8 mouse cellular contexts compared by ENCODE assay signal in genomic region chrX:100767181-100767884, GRCm38 (mm10). TPM values are rescaled to one million over a fixed set of nuclear protein-coding genes. Genes with fewer than 3 reads are reported as not detected.
A peak's percentile ranks its signal among the peaks of the same experiment; 100 is the strongest.
DNase-seq lines count a peak whose midpoint lies in the region; ATAC-seq and TF ChIP-seq lines count a peak whose summit lies in the region.

Gene Dlg3, plus strand, starts transcription at chrX:100767722.

- DNase-seq in ES-E14 (ENCODE audit: low read depth, low spot score) (peak; percentile 26), adipocyte (ENCODE audit: low spot score) (no peak)
- peak; percentile 22 for DNase-seq in adrenal gland, postnatal 10 days
- DNase-seq in embryonic facial prominence, embryonic 11.5 days (ENCODE audit: low spot score): peak; percentile 70
- peak; percentile 51 to 52 for DNase-seq in layer of hippocampus, postnatal 25 days (ENCODE audit: extremely low spot score in 1 of 2, low spot score in 1 of 2)
- peak; percentile 59 to 64 for DNase-seq in right cerebral cortex, postnatal 36 days (ENCODE audit: low spot score in 2 of 2)

- peak within 1 kb of the TSS; percentile 65 for H3K9ac ChIP-seq in ES-E14 (ENCODE audit: insufficient read depth, low read depth, low read length, poor library complexity, severe bottlenecking)
- H3K9ac ChIP-seq in embryonic facial prominence, embryonic 11.5 days (replicated peaks; ENCODE audit: low read length): 0 out of 2 replicates have a peak within 1 kb of the TSS, but pooled peaks have one; percentile 18
- H3K9ac ChIP-seq in heart, embryonic 16.5 days (ENCODE audit: low read length): peak within 1 kb of the TSS; percentile 29; the same call in 1 of the 2 replicates

- 10% methylated on average over 18 of the region's 26 CpGs for WGBS in embryonic facial prominence, embryonic 11.5 days
- 16% methylated on average over 26 of the region's 26 CpGs for WGBS in heart, embryonic 16.5 days

- no peak within 1 kb of the TSS for H3K27ac ChIP-seq in ES-E14 (ENCODE audit: insufficient read depth, low read depth, low read length, poor library complexity, severe bottlenecking)
- H3K27ac ChIP-seq in embryonic facial prominence, embryonic 11.5 days (replicated peaks; ENCODE audit: low read depth, low read length): no peak within 1 kb of the TSS
- H3K27ac ChIP-seq in heart, embryonic 16.5 days (ENCODE audit: low read length): no peak within 1 kb of the TSS

- ATAC-seq in embryonic facial prominence, embryonic 11.5 days (replicated peaks; ENCODE audit: insufficient number of reproducible peaks, low FRiP score, low TSS enrichment, low read depth): peak; percentile 79
- peak; percentile 37; the same call in 1 of the 2 replicates for ATAC-seq in heart, embryonic 16.5 days (replicated peaks; ENCODE audit: extremely low read depth, insufficient read depth, low FRiP score)

- H3K36me3 ChIP-seq in ES-E14 (ENCODE audit: control insufficient read depth, insufficient read depth, low read length, poor library complexity, severe bottlenecking): no peaks in the 10 kb centered on the region
- H3K36me3 ChIP-seq in embryonic facial prominence, embryonic 11.5 days (replicated peaks; ENCODE audit: control insufficient read depth, insufficient read depth, low read depth, low read length): no peaks in the 10 kb centered on the region
- H3K36me3 ChIP-seq in heart, embryonic 16.5 days (ENCODE audit: control insufficient read depth, insufficient read depth): no peaks in the 10 kb centered on the region
- no peaks in the 10 kb centered on the region for H3K36me3 ChIP-seq in megakaryocyte, embryonic 14.5 days (replicated peaks; ENCODE audit: low read length)

- H3K9me3 ChIP-seq in ES-E14 (ENCODE audit: control insufficient read depth, insufficient read depth, low read depth, low read length): no peaks in the 10 kb centered on the region
- H3K9me3 ChIP-seq in embryonic facial prominence, embryonic 11.5 days (replicated peaks; ENCODE audit: control insufficient read depth, low read length): no peaks in the 10 kb centered on the region
- H3K9me3 ChIP-seq in heart, embryonic 16.5 days (replicated peaks; ENCODE audit: control insufficient read depth, low read length): no peaks in the 10 kb centered on the region
- no peaks in the 10 kb centered on the region for H3K9me3 ChIP-seq in megakaryocyte, embryonic 14.5 days

- in situ Hi-C loops in ES-E14 (cut with MboI; ENCODE audit: low sequenced_read_pairs in 2 of 2, unreplicated experiment in 2 of 2): no loop called here

- H3K4me1 ChIP-seq in ES-E14 (ENCODE audit: control insufficient read depth in 2 of 2, insufficient read depth in 2 of 2, low read length in 2 of 2, poor library complexity in 1 of 2): peaks cover 0 to 3% of the 10 kb centered on the region in 2 experiments; a peak in 1 of 4 replicates
- no peaks in the 10 kb centered on the region for H3K4me1 ChIP-seq in embryonic facial prominence, embryonic 11.5 days (ENCODE audit: control insufficient read depth, insufficient read depth, low read length)
- H3K4me1 ChIP-seq in heart, embryonic 16.5 days (ENCODE audit: control insufficient read depth, insufficient read depth, low read length): no peaks in the 10 kb centered on the region; the same call in 1 of the 2 replicates
- H3K4me1 ChIP-seq in megakaryocyte, embryonic 14.5 days: peaks cover 13% of the 10 kb centered on the region

- peak within 1 kb of the TSS; percentile 84 for H3K4me2 ChIP-seq in embryonic facial prominence, embryonic 11.5 days (ENCODE audit: low read depth, low read length)
- peak within 1 kb of the TSS; percentile 76 for H3K4me2 ChIP-seq in heart, embryonic 16.5 days (ENCODE audit: low read depth, low read length)

- H3K27me3 ChIP-seq in embryonic facial prominence, embryonic 11.5 days (ENCODE audit: control insufficient read depth, insufficient read depth, low read length): no peaks in the 10 kb centered on the region
- H3K27me3 ChIP-seq in heart, embryonic 16.5 days (ENCODE audit: control insufficient read depth, insufficient read depth, low read length): peaks cover 5% of the 10 kb centered on the region
- peaks cover 58% of the 10 kb centered on the region for H3K27me3 ChIP-seq in megakaryocyte, embryonic 14.5 days (replicated peaks)

- peak within 1 kb of the TSS; percentile 61 to 80 for H3K4me3 ChIP-seq in ES-E14 (ENCODE audit: insufficient read depth in 1 of 2, low read depth in 1 of 2, low read length in 2 of 2, poor library complexity in 1 of 2, severe bottlenecking in 1 of 2)
- H3K4me3 ChIP-seq in embryonic facial prominence, embryonic 11.5 days (ENCODE audit: low read depth, low read length): peak within 1 kb of the TSS; percentile 44
- peak within 1 kb of the TSS; percentile 50 for H3K4me3 ChIP-seq in heart, embryonic 16.5 days (ENCODE audit: low read length)
- H3K4me3 ChIP-seq in megakaryocyte, embryonic 14.5 days (replicated peaks): peak within 1 kb of the TSS; percentile 87

TF ChIP-seq in ES-E14, 5 proteins besides CTCF, POLR2A, EP300 and RAD21:
- no peak for TF ChIP-seq CHD2 (IDR thresholded peaks at IDR 0.05; ENCODE audit: low read depth, low read length)
- no peak for TF ChIP-seq MAFK (IDR thresholded peaks at IDR 0.05; ENCODE audit: insufficient read depth, low read depth, low read length)
- no peak for TF ChIP-seq ZNF384 (IDR thresholded peaks at IDR 0.05; ENCODE audit: low read depth, low read length)
- TF ChIP-seq HCFC1 (IDR thresholded peaks at IDR 0.05; ENCODE audit: borderline replicate concordance, insufficient read depth, low read length): no peak
- TF ChIP-seq ZC3H11A (IDR thresholded peaks at IDR 0.05; ENCODE audit: borderline replicate concordance, low read depth, low read length): no peak
TF ChIP-seq in ES-E14: peak in this region for 0.

RNA-seq across cellular contexts. Expression of gene Dlg3, which starts in this region (rescaled TPM):
- total RNA-seq in ES-E14 (2012; rRNA removed): 13.1 and 15.3 TPM in 2 replicates
- 10 to 100 TPM; 20.2 to 29.0 TPM for total RNA-seq in adrenal gland, postnatal 10 days (2021)
- 4.8 and 10.9 TPM in 2 replicates for polyA plus RNA-seq in embryonic facial prominence, embryonic 11.5 days (2014; fragmentation: Nextera tagmentation; extraction: Ambion mirVana)
- 1.6 and 2.4 TPM in 2 replicates for polyA plus RNA-seq in heart, embryonic 16.5 days (2015; fragmentation: Nextera tagmentation; extraction: Ambion mirVana)
- total RNA-seq in layer of hippocampus, postnatal 25 days (2021): 100 to 1,000 TPM; 156 to 162 TPM
- polyA plus RNA-seq in megakaryocyte, embryonic 14.5 days (2012; ENCODE audit: insufficient read depth, low replicate concordance): 1.6 and 9.7 TPM in 2 replicates
